Mouse (Mus musculus): ENCODE data around the gene B4galt3.
"Not testable (repeated sequence)": the region's sequence is repeated elsewhere in the genome, so short reads cannot be mapped to it uniquely, and the experiment has no call there.

Gene B4galt3

GRCm38 (mm10) chr1:171284491-171284890 lies 14.4 kb downstream of the B4galt3 start:
- no peak for DNase-seq (ENCODE audit: low spot score)

GRCm38 (mm10) chr1:171285096-171285892 lies 15.2 kb downstream of the B4galt3 start:
- DNase-seq (ENCODE audit: low spot score), result no peak

GRCm38 (mm10) chr1:171286517-171286916 lies 16.4 kb downstream of the B4galt3 start:
- no peak for DNase-seq (ENCODE audit: low spot score)

GRCm38 (mm10) chr1:171287136-171288081 lies 17.3 kb downstream of the B4galt3 start, which contains the start of gene Usp21:
Gene Usp21 (minus strand): TSS chr1:171287991.
- peak; percentile 88 for DNase-seq (ENCODE audit: low spot score)

- DNase-seq (ENCODE audit: low spot score), result no peak
These were observed 18.2 kb downstream of the B4galt3 start for GRCm38 (mm10) chr1:171288328-171288727.

GRCm38 (mm10) chr1:171293351-171293750 lies 23.2 kb downstream of the B4galt3 start:
- no peak for DNase-seq (ENCODE audit: low spot score)

- no peak for DNase-seq (ENCODE audit: low spot score)
These were observed 23.8 kb downstream of the B4galt3 start for GRCm38 (mm10) chr1:171293906-171294297.

- DNase-seq (ENCODE audit: low spot score), result peak; percentile 83
These were observed 24.4 kb downstream of the B4galt3 start, which contains the start of gene Ufc1 for GRCm38 (mm10) chr1:171294298-171295062. Gene Ufc1 (minus strand): TSS chr1:171295024.

- DNase-seq (ENCODE audit: low spot score), result no peak
These were observed 24.9 kb downstream of the B4galt3 start for GRCm38 (mm10) chr1:171295063-171295402.

GRCm38 (mm10) chr1:171298226-171298625 lies 28.1 kb downstream of the B4galt3 start:
- DNase-seq (ENCODE audit: low spot score), result no peak

GRCm38 (mm10) chr1:171306157-171306556 lies 36.0 kb downstream of the B4galt3 start:
- not testable (repeated sequence) for DNase-seq (ENCODE audit: low spot score)

- no peak for DNase-seq (ENCODE audit: low spot score)
These were observed 39.2 kb downstream of the B4galt3 start for GRCm38 (mm10) chr1:171309321-171309720.

GRCm38 (mm10) chr1:171319748-171320147 lies 49.6 kb downstream of the B4galt3 start:
- no peak for DNase-seq (ENCODE audit: low spot score)

- DNase-seq (ENCODE audit: low spot score), result no peak
These were observed 50.0 kb downstream of the B4galt3 start for GRCm38 (mm10) chr1:171320151-171320550.

- no peak for DNase-seq (ENCODE audit: low spot score)
These were observed 51.3 kb downstream of the B4galt3 start for GRCm38 (mm10) chr1:171321415-171321814.

GRCm38 (mm10) chr1:171322012-171322411 lies 51.9 kb downstream of the B4galt3 start:
- DNase-seq (ENCODE audit: low spot score), result no peak

GRCm38 (mm10) chr1:171325571-171325970 lies 55.4 kb downstream of the B4galt3 start:
- no peak for DNase-seq (ENCODE audit: low spot score)
